In the genomic region with DNA sequence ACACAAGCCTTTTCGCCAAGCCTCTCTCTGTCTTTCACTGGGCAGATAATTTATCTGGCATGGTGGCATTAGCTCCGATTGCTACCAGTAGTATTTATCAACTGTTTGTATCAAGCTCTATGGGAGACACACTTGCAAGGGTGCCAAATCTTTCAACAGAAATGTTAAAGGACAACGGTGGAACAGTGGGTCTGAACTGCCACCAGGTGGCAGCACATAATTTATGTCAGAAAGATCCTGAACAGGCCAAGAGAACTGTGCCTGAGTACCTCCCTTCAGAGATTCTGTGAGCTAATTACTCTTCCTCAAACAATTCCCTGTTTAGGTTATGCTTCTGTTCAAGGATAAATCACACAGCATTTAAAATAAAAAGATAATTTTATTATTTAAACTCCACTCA, we compare ENCODE assay signal across 8 mouse cellular contexts. TPM values are rescaled to one million over a fixed set of nuclear protein-coding genes. Genes with fewer than 3 reads are reported as not detected.
DNase-seq lines count a peak whose midpoint lies in the region; ATAC-seq lines count a peak whose summit lies in the region.

No protein-coding gene starts in this region.

- H3K4me3 ChIP-seq in forebrain, embryonic 14.5 days (ENCODE audit: low read depth, low read length): no peak overlapping the region
- no peak overlapping the region for H3K4me3 ChIP-seq in limb, embryonic 10.5 days
- H3K4me3 ChIP-seq in neural tube, embryonic 15.5 days (replicated peaks): no peak overlapping the region

- peaks cover 6% of the 10 kb centered on the region; the same call in 1 of the 2 replicates for H3K4me1 ChIP-seq in forebrain, embryonic 14.5 days (ENCODE audit: control insufficient read depth, insufficient read depth, low read length)
- H3K4me1 ChIP-seq in limb, embryonic 10.5 days: peaks cover 23% of the 10 kb centered on the region
- peaks cover 11% of the 10 kb centered on the region for H3K4me1 ChIP-seq in neural tube, embryonic 15.5 days

- H3K27ac ChIP-seq in forebrain, embryonic 14.5 days (ENCODE audit: low read depth, low read length): no peak overlapping the region
- H3K27ac ChIP-seq in limb, embryonic 10.5 days: no peak overlapping the region
- H3K27ac ChIP-seq in neural tube, embryonic 15.5 days (replicated peaks): no peak overlapping the region

- DNase-seq in urinary bladder, postnatal 14 days (ENCODE audit: low spot score): peak; percentile 73
- no peak for DNase-seq in urinary bladder, postnatal 10 days (ENCODE audit: low spot score)
- peak; percentile 68 for DNase-seq in cerebellum, adult 11-12 months
- peak; percentile 95 for DNase-seq in forebrain, embryonic 14.5 days (ENCODE audit: low spot score)
- peak; percentile 86 for DNase-seq in hindlimb bud, embryonic 11.5 days (ENCODE audit: extremely low spot score, low read depth, low spot score)
- DNase-seq in limb, embryonic 10.5 days (ENCODE audit: low spot score): peak; percentile 71
- peak; percentile 83 for DNase-seq in thymus, postnatal 0 days (ENCODE audit: low spot score)

- WGBS in forebrain, embryonic 14.5 days: 16% methylated on average over 3 of the region's 3 CpGs
- 24% methylated on average over 3 of the region's 3 CpGs for WGBS in limb, embryonic 10.5 days
- 20% methylated on average over 3 of the region's 3 CpGs for WGBS in neural tube, embryonic 15.5 days

- H3K9me3 ChIP-seq in forebrain, embryonic 14.5 days (replicated peaks; ENCODE audit: control insufficient read depth, low read length): no peaks in the 10 kb centered on the region
- no peaks in the 10 kb centered on the region for H3K9me3 ChIP-seq in limb, embryonic 10.5 days (replicated peaks)
- no peaks in the 10 kb centered on the region for H3K9me3 ChIP-seq in neural tube, embryonic 15.5 days (replicated peaks)

- ATAC-seq in forebrain, embryonic 14.5 days: peak; percentile 38
- ATAC-seq in neural tube, embryonic 15.5 days (ENCODE audit: low FRiP score): 0 out of 2 replicates have a peak, but pooled peaks have one; percentile 9

- H3K27me3 ChIP-seq in forebrain, embryonic 14.5 days (replicated peaks; ENCODE audit: control insufficient read depth, insufficient read depth, low read length): no peaks in the 10 kb centered on the region
- no peaks in the 10 kb centered on the region for H3K27me3 ChIP-seq in limb, embryonic 10.5 days (ENCODE audit: low read depth, poor library complexity, severe bottlenecking)
- no peaks in the 10 kb centered on the region for H3K27me3 ChIP-seq in neural tube, embryonic 15.5 days (replicated peaks)

- H3K36me3 ChIP-seq in forebrain, embryonic 14.5 days (ENCODE audit: control insufficient read depth, insufficient read depth, low read length): 0 out of 2 replicates have a peak, but pooled peaks cover 6% of the 10 kb centered on the region
- peaks cover 20% of the 10 kb centered on the region for H3K36me3 ChIP-seq in limb, embryonic 10.5 days
- no peaks in the 10 kb centered on the region for H3K36me3 ChIP-seq in neural tube, embryonic 15.5 days

- no peak overlapping the region for H3K9ac ChIP-seq in forebrain, embryonic 14.5 days (ENCODE audit: low read length)
- no peak overlapping the region for H3K9ac ChIP-seq in neural tube, embryonic 15.5 days (replicated peaks)

- no peak overlapping the region for H3K4me2 ChIP-seq in forebrain, embryonic 14.5 days (ENCODE audit: low read length)
- no peak overlapping the region for H3K4me2 ChIP-seq in neural tube, embryonic 15.5 days

RNA-seq across cellular contexts. Expression of a gene that starts 1.4 kb away (rescaled TPM):
- polyA plus RNA-seq in forebrain, embryonic 14.5 days (2014; fragmentation: Nextera tagmentation; extraction: Ambion mirVana): 4.0 and 4.8 TPM in 2 replicates
- 8.0 and 13.6 TPM in 2 replicates for polyA plus RNA-seq in limb, embryonic 10.5 days (2016; fragmentation: Nextera tagmentation; extraction: Ambion mirVana)
- polyA plus RNA-seq in neural tube, embryonic 15.5 days (2015; fragmentation: Nextera tagmentation; extraction: Ambion mirVana): 3.0 and 3.3 TPM in 2 replicates
- polyA plus RNA-seq in thymus, postnatal 0 days (2015; fragmentation: Nextera tagmentation; extraction: Ambion mirVana): 4.3 and 4.7 TPM in 2 replicates

RNA-seq across cellular contexts. Expression of a gene that starts 11.1 kb away (rescaled TPM):
- 14.6 and 16.9 TPM in 2 replicates for polyA plus RNA-seq in forebrain, embryonic 14.5 days (2014; fragmentation: Nextera tagmentation; extraction: Ambion mirVana)
- polyA plus RNA-seq in limb, embryonic 10.5 days (2016; fragmentation: Nextera tagmentation; extraction: Ambion mirVana): 34.0 and 36.3 TPM in 2 replicates
- polyA plus RNA-seq in neural tube, embryonic 15.5 days (2015; fragmentation: Nextera tagmentation; extraction: Ambion mirVana): 9.7 and 11.3 TPM in 2 replicates
- 21.5 and 23.7 TPM in 2 replicates for polyA plus RNA-seq in thymus, postnatal 0 days (2015; fragmentation: Nextera tagmentation; extraction: Ambion mirVana)

RNA-seq across cellular contexts. Expression of a gene that starts 11.2 kb away (rescaled TPM):
- 13.2 and 15.2 TPM in 2 replicates for polyA plus RNA-seq in forebrain, embryonic 14.5 days (2014; fragmentation: Nextera tagmentation; extraction: Ambion mirVana)
- 36.6 and 38.7 TPM in 2 replicates for polyA plus RNA-seq in limb, embryonic 10.5 days (2016; fragmentation: Nextera tagmentation; extraction: Ambion mirVana)
- 20.0 and 22.7 TPM in 2 replicates for polyA plus RNA-seq in neural tube, embryonic 15.5 days (2015; fragmentation: Nextera tagmentation; extraction: Ambion mirVana)
- polyA plus RNA-seq in thymus, postnatal 0 days (2015; fragmentation: Nextera tagmentation; extraction: Ambion mirVana): 12.0 and 13.6 TPM in 2 replicates

RNA-seq across cellular contexts. Expression of a gene that starts 34.1 kb away (rescaled TPM):
- polyA plus RNA-seq in forebrain, embryonic 14.5 days (2014; fragmentation: Nextera tagmentation; extraction: Ambion mirVana): 561 and 632 TPM in 2 replicates
- 1,278 and 1,447 TPM in 2 replicates for polyA plus RNA-seq in limb, embryonic 10.5 days (2016; fragmentation: Nextera tagmentation; extraction: Ambion mirVana)
- polyA plus RNA-seq in neural tube, embryonic 15.5 days (2015; fragmentation: Nextera tagmentation; extraction: Ambion mirVana): 443 and 606 TPM in 2 replicates
- polyA plus RNA-seq in thymus, postnatal 0 days (2015; fragmentation: Nextera tagmentation; extraction: Ambion mirVana): 1,118 and 1,206 TPM in 2 replicates
